Mouse (Mus musculus) hindbrain, postnatal 0 days (tissue): ENCODE results near the gene Emx2. TPM values are rescaled to one million over a fixed set of nuclear protein-coding genes. Genes with fewer than 3 reads are reported as not detected.

Experiments used
- ATAC-seq: fragments of 200-750 bp; cut with Nextera tagmentation; 2 replicates; pipeline ENCODE4 v1.8.0; 2017; ENCODE audit warnings: mild to moderate bottlenecking, moderate TSS enrichment, moderate library complexity
- DNase-seq: peaks from one replicate; pipeline ENCODE4 v3.0.0-alpha.2; 2015; ENCODE audit warnings: low spot score
- H3K27ac ChIP-seq: fragments of 300-500 bp; sonication (generic); 2 replicates; pipeline ENCODE4 v1.5.1; 2014; ENCODE audit warnings: mild to moderate bottlenecking
- H3K27me3 ChIP-seq: fragments of 300-500 bp; sonication (generic); 2 replicates; pipeline ENCODE4 v1.6.1; 2014; ENCODE audit warnings: low read length, mixed read lengths; ENCODE audit not compliant: insufficient read depth
- H3K36me3 ChIP-seq: fragments of 300-500 bp; sonication (generic); 2 replicates; pipeline ENCODE4 v1.6.1; 2014; ENCODE audit warnings: low read length, mixed read lengths; ENCODE audit not compliant: insufficient read depth
- H3K4me1 ChIP-seq: fragments of 300-500 bp; sonication (generic); 2 replicates; pipeline ENCODE4 v1.6.1; 2014; ENCODE audit warnings: antibody characterized with exemption, low read length, mixed read lengths; ENCODE audit not compliant: insufficient read depth
- H3K4me2 ChIP-seq: fragments of 300-500 bp; sonication (generic); 2 replicates; pipeline ENCODE4 v1.6.1; 2014; ENCODE audit warnings: low read depth, mild to moderate bottlenecking, low read length, moderate library complexity, mixed read lengths
- H3K4me3 ChIP-seq: fragments of 300-500 bp; sonication (generic); 2 replicates; pipeline ENCODE4 v1.5.1; 2014; ENCODE audit warnings: low read length
- H3K9ac ChIP-seq: fragments of 300-500 bp; sonication (generic); replicated peaks from 2 replicates; pipeline ENCODE4 v1.6.1; 2014; ENCODE audit warnings: mild to moderate bottlenecking, low read length, moderate library complexity, mixed read lengths
- H3K9me3 ChIP-seq: fragments of 300-500 bp; sonication (generic); 2 replicates; pipeline ENCODE4 v1.6.1; 2016; ENCODE audit warnings: low read length, mixed read lengths
- CTCF ChIP-seq: IDR thresholded peaks from 2 replicates; pipeline ENCODE4 v1.5.1; 2016; ENCODE audit warnings: antibody characterized with exemption, control low read depth, low read depth
- WGBS: fragments of 180-500 bp; shearing (Covaris S2); extraction: QIAGEN DNeasy Blood & Tissue Kit; methylation state at CpG from one replicate; pipeline ENCODE4 v1.1.7; 2014; 5-methylcytosine and 5-hydroxymethylcytosine counted together
- polyA plus RNA-seq: library from polyadenylated mRNA; unstranded; fragments of >200 nt; fragmentation: Nextera tagmentation; extraction: Ambion mirVana; gene quantifications from 2 replicates; pipeline ENCODE4 v1.2.1, GENCODE M21; 2015
- total RNA-seq: library from RNA; depleted of rRNA; stranded (reverse); fragments of >200 nt; gene quantifications from 2 replicates; pipeline ENCODE4 v1.2.3, GENCODE M21; 2014; rRNA removed

The Emx2 gene
- total RNA-seq (0.18 and 0.47 TPM in 2 replicates), polyA plus RNA-seq (0.08 and 0.15 TPM in 2 replicates)

DNA sequence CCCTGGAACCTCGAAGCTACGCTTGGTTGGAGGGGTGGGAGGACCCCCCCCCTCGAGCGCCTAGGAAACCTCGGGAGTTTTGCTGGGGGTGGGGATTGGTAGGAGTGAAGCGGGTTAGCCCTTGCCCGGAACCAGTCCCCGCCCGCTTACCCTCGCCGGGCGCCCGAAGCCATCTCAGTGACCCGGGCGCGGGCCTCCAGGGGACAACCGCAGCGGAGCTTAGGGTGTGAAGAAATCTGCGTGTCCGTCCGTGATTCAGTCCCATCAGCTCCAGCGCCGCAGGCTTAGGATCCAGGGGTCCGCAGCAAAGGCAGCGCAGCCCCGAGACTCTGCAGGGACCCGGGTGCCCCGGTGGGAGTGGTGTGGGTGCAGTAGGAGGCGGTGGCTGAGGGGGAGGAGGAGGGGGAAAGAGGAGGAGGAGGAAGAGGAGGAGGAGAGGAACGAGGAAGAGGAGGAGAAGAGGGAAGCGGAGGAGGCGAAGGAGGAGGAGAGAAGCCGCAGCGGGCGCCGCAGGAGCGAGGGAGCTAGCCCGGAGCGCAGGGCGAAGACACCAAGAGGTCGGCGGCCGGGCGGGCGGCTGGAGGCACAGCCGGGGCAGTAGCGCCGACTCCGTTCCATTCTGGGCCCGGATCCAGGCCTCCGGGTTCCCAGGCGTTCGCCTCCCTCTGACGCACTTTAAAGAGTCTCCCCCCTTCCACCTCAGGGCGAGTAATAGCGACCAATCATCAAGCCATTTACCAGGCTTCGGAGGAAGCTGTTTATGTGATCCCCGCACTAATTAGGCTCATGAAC, at the start of gene Emx2:
TSS of gene Emx2 (plus strand) at position 422 of the 792 bp plus-strand sequence.
- DNase-seq (peak; percentile 42), ATAC-seq (0 out of 2 replicates have a peak, but pooled peaks have one; percentile 36)
- peaks cover 71% of the 10 kb centered on the region for H3K27me3 ChIP-seq
- H3K36me3 ChIP-seq: no peaks in the 10 kb centered on the region
- no peak for TF ChIP-seq CTCF
- no peak within 1 kb of the TSS for H3K27ac ChIP-seq
- H3K4me1 ChIP-seq: no peaks in the 10 kb centered on the region
- WGBS: under 1% methylated on average over 57 of the region's 58 CpGs
- H3K9ac ChIP-seq: no peak within 1 kb of the TSS
- H3K4me3 ChIP-seq: peak within 1 kb of the TSS; percentile 19
- no peaks in the 10 kb centered on the region for H3K9me3 ChIP-seq
- peak within 1 kb of the TSS; percentile 36 for H3K4me2 ChIP-seq

DNA sequence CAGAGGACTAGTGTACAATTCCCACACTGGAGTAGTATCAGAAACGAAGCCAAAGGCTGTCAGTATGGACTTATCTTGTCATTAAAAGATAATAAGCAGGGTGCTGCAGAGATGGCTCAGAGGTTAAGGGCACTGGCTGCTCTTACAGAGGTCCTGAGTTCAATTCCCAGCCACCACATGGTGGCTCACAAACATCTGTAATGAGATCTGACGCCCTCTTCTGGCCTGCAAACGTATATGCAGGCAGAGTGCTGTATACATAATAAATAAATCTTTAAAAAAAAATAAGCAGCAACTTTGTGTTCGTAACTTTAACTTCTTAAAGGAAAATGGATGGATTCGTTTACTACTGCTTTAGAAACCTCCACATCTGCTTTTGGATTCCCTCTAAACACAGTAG, 44.0 kb upstream of the Emx2 start:
- no peak overlapping the region for H3K4me2 ChIP-seq
- no peak for TF ChIP-seq CTCF
- H3K4me3 ChIP-seq: no peak overlapping the region
- no peaks in the 10 kb centered on the region for H3K36me3 ChIP-seq
- no peaks in the 10 kb centered on the region for H3K4me1 ChIP-seq
- no peaks in the 10 kb centered on the region for H3K9me3 ChIP-seq
- 62% methylated on average over 5 of the region's 5 CpGs for WGBS
- DNase-seq (no peak), ATAC-seq (no peak)
- H3K27ac ChIP-seq: no peak overlapping the region
- no peaks in the 10 kb centered on the region for H3K27me3 ChIP-seq
- no peak overlapping the region for H3K9ac ChIP-seq

DNA sequence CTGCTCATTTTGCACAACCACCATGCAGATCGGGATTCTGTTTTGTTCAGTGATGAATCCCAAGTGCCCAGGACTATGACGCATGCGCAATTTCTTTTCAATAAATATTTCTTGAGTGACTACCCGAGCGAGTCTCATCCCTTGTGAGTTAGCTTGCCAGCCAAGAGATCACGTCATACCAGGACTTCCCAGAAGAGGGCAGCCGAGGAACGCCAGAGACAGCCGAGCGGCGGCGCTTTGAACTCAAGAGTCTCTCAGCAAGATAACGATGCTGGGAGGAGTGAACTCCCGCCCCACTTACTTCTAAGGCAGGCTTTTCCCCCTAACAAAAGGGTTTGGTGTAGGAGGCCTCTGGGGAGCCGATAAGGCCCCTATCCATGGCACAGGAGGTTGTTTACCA, 40.1 kb upstream of the Emx2 start:
- Histone ChIP-seq H3K27ac (no peak overlapping the region), H3K27me3 (no peaks in the 10 kb centered on the region), H3K9ac (no peak overlapping the region), H3K4me3 (peak overlapping the region; percentile 12; the same call in 1 of the 2 replicates), H3K4me2 (peak overlapping the region; percentile 42), H3K36me3 (no peaks in the 10 kb centered on the region), H3K9me3 (no peaks in the 10 kb centered on the region), H3K4me1 (no peaks in the 10 kb centered on the region)
- DNase-seq (peak; percentile 94), ATAC-seq (peak; percentile 73)
- peak; percentile 91 for TF ChIP-seq CTCF
- WGBS: 2% methylated on average over 15 of the region's 15 CpGs

DNA sequence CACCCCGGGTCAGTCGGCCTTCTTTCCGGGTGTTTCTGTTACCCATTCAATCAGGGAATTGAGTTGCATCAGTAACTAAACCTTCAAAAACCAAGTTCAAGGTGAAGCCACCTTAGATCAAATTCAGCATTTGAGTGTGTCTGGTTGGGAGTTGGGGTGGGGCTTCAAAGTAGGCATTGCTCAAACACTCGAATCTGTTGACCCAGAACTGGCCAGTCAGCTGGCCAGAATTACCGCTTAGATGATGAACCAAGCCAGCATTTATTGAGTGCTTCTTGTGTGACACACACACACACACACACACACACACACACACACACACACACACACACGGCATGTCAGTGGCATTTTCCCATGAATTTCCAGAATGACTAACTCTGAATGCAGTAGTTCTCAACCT, 39.5 kb upstream of the Emx2 start:
- Histone ChIP-seq H3K36me3 (no peaks in the 10 kb centered on the region), H3K4me2 (no peak overlapping the region), H3K9me3 (no peaks in the 10 kb centered on the region), H3K27ac (no peak overlapping the region), H3K9ac (no peak overlapping the region), H3K4me1 (no peaks in the 10 kb centered on the region), H3K27me3 (no peaks in the 10 kb centered on the region), H3K4me3 (no peak overlapping the region)
- ATAC-seq: no peak
- no peak for DNase-seq
- no peak for TF ChIP-seq CTCF
- 74% methylated on average over 6 of the region's 6 CpGs for WGBS

DNA sequence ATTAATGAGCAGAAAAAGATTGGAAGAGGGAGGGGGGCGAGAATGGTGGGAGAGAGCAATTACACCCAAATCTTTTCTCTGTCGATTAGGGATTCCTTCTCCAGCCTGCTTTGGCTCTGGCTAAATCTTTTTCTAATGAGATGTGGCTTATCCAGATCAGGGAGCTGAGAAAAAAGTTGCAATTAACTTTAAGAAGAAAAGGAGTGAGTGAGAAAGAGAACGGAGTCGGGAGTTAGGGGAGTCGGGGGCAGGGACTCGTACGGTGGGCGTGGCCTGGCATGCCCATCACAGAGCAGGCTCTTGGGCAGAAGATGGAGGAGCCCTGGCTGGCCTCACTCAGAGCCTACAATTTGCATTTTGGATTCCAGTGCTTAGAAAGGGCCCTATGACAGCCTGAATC, 35.8 kb upstream of the Emx2 start:
- peak overlapping the region; percentile 27; the same call in 1 of the 2 replicates for H3K4me2 ChIP-seq
- no peak overlapping the region for H3K9ac ChIP-seq
- H3K4me3 ChIP-seq: no peak overlapping the region
- ATAC-seq: no peak
- no peaks in the 10 kb centered on the region for H3K9me3 ChIP-seq
- H3K27me3 ChIP-seq: no peaks in the 10 kb centered on the region
- WGBS: 4% methylated on average over 8 of the region's 8 CpGs
- TF ChIP-seq CTCF: peak; percentile 4; the same call in 1 of the 2 replicates
- H3K27ac ChIP-seq: no peak overlapping the region
- no peaks in the 10 kb centered on the region for H3K4me1 ChIP-seq
- H3K36me3 ChIP-seq: no peaks in the 10 kb centered on the region
- peak; percentile 17 for DNase-seq

DNA sequence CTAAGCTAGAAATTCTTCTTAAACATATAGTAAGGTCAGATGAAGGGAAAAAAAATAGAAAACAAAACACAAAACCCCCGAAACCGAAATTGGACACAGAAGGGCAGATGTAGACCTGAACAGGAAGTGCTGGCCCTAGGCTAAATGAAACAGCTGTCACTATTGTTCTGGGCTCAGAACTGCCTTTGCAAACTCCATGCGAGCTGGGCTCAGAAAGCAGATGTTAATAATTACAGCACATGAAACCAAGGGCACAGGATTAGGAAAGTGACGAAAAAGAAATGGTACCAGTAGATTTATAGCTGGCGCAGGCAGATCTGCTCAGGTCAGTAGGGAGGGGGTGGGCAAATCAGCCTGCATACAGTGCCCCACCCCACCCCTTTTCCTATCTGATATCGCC, 34.5 kb upstream of the Emx2 start:
- DNase-seq: no peak
- H3K4me1 ChIP-seq: no peaks in the 10 kb centered on the region
- H3K27ac ChIP-seq: no peak overlapping the region
- no peak overlapping the region for H3K4me2 ChIP-seq
- H3K36me3 ChIP-seq: no peaks in the 10 kb centered on the region
- H3K27me3 ChIP-seq: no peaks in the 10 kb centered on the region
- ATAC-seq: no peak
- no peaks in the 10 kb centered on the region for H3K9me3 ChIP-seq
- 55% methylated on average over 6 of the region's 6 CpGs for WGBS
- H3K9ac ChIP-seq: no peak overlapping the region
- no peak for TF ChIP-seq CTCF
- no peak overlapping the region for H3K4me3 ChIP-seq

DNA sequence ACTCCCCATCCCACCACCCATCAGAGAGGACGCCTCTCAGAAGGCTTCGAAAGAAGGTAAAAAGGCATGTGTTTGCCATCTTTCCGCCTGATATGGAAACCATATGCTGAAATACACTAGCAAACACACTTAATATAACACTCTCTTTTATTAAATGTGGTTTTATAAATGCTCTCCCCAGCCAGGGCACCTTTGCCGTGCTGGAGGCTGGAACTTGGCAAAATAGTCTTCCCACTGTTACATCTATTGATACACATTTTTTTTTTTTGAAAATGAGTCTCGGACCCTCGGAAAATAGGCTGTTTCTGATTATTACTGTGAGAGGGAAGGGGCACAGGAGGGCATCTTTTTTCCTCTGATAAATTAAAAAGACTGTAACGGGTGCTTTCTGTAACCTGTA, 33.2 kb upstream of the Emx2 start:
- H3K4me1 ChIP-seq: no peaks in the 10 kb centered on the region
- H3K4me2 ChIP-seq: no peak overlapping the region
- no peak for ATAC-seq
- H3K27ac ChIP-seq: no peak overlapping the region
- no peak overlapping the region for H3K4me3 ChIP-seq
- no peaks in the 10 kb centered on the region for H3K27me3 ChIP-seq
- TF ChIP-seq CTCF: no peak
- no peak for DNase-seq
- no peaks in the 10 kb centered on the region for H3K36me3 ChIP-seq
- no peak overlapping the region for H3K9ac ChIP-seq
- no peaks in the 10 kb centered on the region for H3K9me3 ChIP-seq
- 83% methylated on average over 7 of the region's 7 CpGs for WGBS
